Comparison of ENCODE assay signal across 9 mouse cellular contexts in genomic region chr9:114978281-114979111, GRCm38 (mm10). TPM values are rescaled to one million over a fixed set of nuclear protein-coding genes. Genes with fewer than 3 reads are reported as not detected.
DNase-seq lines count a peak whose midpoint lies in the region; ATAC-seq and TF ChIP-seq lines count a peak whose summit lies in the region.
"Had no signal": no experiment of that assay in that cellular context is flagged by ENCODE, and none has a peak within 500 bp of the region (broad histone marks: within the 10 kb centered on the region; RNA-seq: fewer than 3 reads in every experiment).

Gene Osbpl10, plus strand, starts transcription at chr9:114978569.

- peak within 1 kb of the TSS; percentile 73 for H3K27ac ChIP-seq in forebrain, embryonic 12.5 days
- peak within 1 kb of the TSS; percentile 79 for H3K27ac ChIP-seq in heart, embryonic 15.5 days
- H3K27ac ChIP-seq in liver, embryonic 12.5 days: no peak within 1 kb of the TSS
- H3K27ac ChIP-seq in neural tube, embryonic 11.5 days (ENCODE audit: low read depth, low read length): peak within 1 kb of the TSS; percentile 75

- peak; percentile 86 for ATAC-seq in forebrain, embryonic 12.5 days (ENCODE audit: low FRiP score)
- ATAC-seq in heart, embryonic 15.5 days (replicated peaks; ENCODE audit: insufficient number of reproducible peaks, insufficient read depth, low FRiP score, low read depth): peak; percentile 82
- ATAC-seq in liver, embryonic 12.5 days: peak; percentile 35; the same call in 1 of the 2 replicates
- ATAC-seq in neural tube, embryonic 11.5 days (ENCODE audit: insufficient read depth, low FRiP score, low TSS enrichment): peak; percentile 90

- H3K4me2 ChIP-seq in forebrain, embryonic 12.5 days: peak within 1 kb of the TSS; percentile 86
- H3K4me2 ChIP-seq in heart, embryonic 15.5 days: peak within 1 kb of the TSS; percentile 95
- peak within 1 kb of the TSS; percentile 75 for H3K4me2 ChIP-seq in liver, embryonic 12.5 days
- peak within 1 kb of the TSS; percentile 76 for H3K4me2 ChIP-seq in neural tube, embryonic 11.5 days (ENCODE audit: low read depth)

- no peaks in the 10 kb centered on the region for H3K9me3 ChIP-seq in forebrain, embryonic 12.5 days
- no peaks in the 10 kb centered on the region for H3K9me3 ChIP-seq in heart, embryonic 15.5 days (replicated peaks)
- H3K9me3 ChIP-seq in liver, embryonic 12.5 days (replicated peaks): no peaks in the 10 kb centered on the region
- H3K9me3 ChIP-seq in neural tube, embryonic 11.5 days (ENCODE audit: control insufficient read depth, low read length): no peaks in the 10 kb centered on the region

- peak within 1 kb of the TSS; percentile 72 for H3K9ac ChIP-seq in forebrain, embryonic 12.5 days
- peak within 1 kb of the TSS; percentile 73 for H3K9ac ChIP-seq in heart, embryonic 15.5 days
- H3K9ac ChIP-seq in liver, embryonic 12.5 days: peak within 1 kb of the TSS; percentile 37
- H3K9ac ChIP-seq in neural tube, embryonic 11.5 days (ENCODE audit: low read length): peak within 1 kb of the TSS; percentile 80

- H3K36me3 ChIP-seq in forebrain, embryonic 12.5 days (replicated peaks): no peaks in the 10 kb centered on the region
- H3K36me3 ChIP-seq in heart, embryonic 15.5 days: no peaks in the 10 kb centered on the region
- no peaks in the 10 kb centered on the region for H3K36me3 ChIP-seq in liver, embryonic 12.5 days
- H3K36me3 ChIP-seq in neural tube, embryonic 11.5 days (ENCODE audit: control insufficient read depth, insufficient read depth, low read length): no peaks in the 10 kb centered on the region
- H3K36me3 ChIP-seq: G1E had no signal

- peak; percentile 72 for DNase-seq in 3T3-L1 (ENCODE audit: low read depth, low spot score)
- DNase-seq in brain, embryonic 14.5 days (ENCODE audit: low read depth): peak; percentile 89
- peak; percentile 93 for DNase-seq in kidney, postnatal 14 days
- DNase-seq in neural tube, embryonic 11.5 days (ENCODE audit: low spot score): peak; percentile 76
- peak; percentile 66 for DNase-seq in testis, postnatal 14 days (ENCODE audit: low spot score)

- peak within 1 kb of the TSS; percentile 78 for H3K4me3 ChIP-seq in forebrain, embryonic 12.5 days (replicated peaks)
- peak within 1 kb of the TSS; percentile 68 for H3K4me3 ChIP-seq in heart, embryonic 15.5 days
- H3K4me3 ChIP-seq in liver, embryonic 12.5 days: peak within 1 kb of the TSS; percentile 57
- peak within 1 kb of the TSS; percentile 76 for H3K4me3 ChIP-seq in neural tube, embryonic 11.5 days (ENCODE audit: low read depth, low read length)

- TF ChIP-seq POLR2A in brain, embryonic 14.5 days (IDR thresholded peaks at IDR 0.05; ENCODE audit: borderline replicate concordance, extremely low read depth, insufficient read depth, insufficient read length, poor library complexity, severe bottlenecking): peak; percentile 14; the same call in 1 of the 2 replicates

- no peak for TF ChIP-seq CTCF in brain, embryonic 14.5 days (IDR thresholded peaks at IDR 0.05; ENCODE audit: borderline replicate concordance, extremely low read depth, insufficient read depth, insufficient read length)

- WGBS in forebrain, embryonic 12.5 days: under 1% methylated on average over 59 of the region's 86 CpGs
- WGBS in heart, embryonic 15.5 days: under 1% methylated on average over 69 of the region's 86 CpGs
- 1% methylated on average over 42 of the region's 86 CpGs for WGBS in liver, embryonic 12.5 days (ENCODE audit: insufficient replicate concordance)
- under 1% methylated on average over 61 of the region's 86 CpGs for WGBS in neural tube, embryonic 11.5 days

- peaks cover 41% of the 10 kb centered on the region for H3K27me3 ChIP-seq in forebrain, embryonic 12.5 days
- no peaks in the 10 kb centered on the region for H3K27me3 ChIP-seq in heart, embryonic 15.5 days
- peaks cover 52% of the 10 kb centered on the region for H3K27me3 ChIP-seq in liver, embryonic 12.5 days (replicated peaks)
- peaks cover 5% of the 10 kb centered on the region; the same call in 1 of the 2 replicates for H3K27me3 ChIP-seq in neural tube, embryonic 11.5 days (ENCODE audit: control insufficient read depth, insufficient read depth, low read length)

- H3K4me1 ChIP-seq in forebrain, embryonic 12.5 days: peaks cover 13% of the 10 kb centered on the region
- peaks cover 25% of the 10 kb centered on the region for H3K4me1 ChIP-seq in heart, embryonic 15.5 days (replicated peaks)
- peaks cover 10% of the 10 kb centered on the region for H3K4me1 ChIP-seq in liver, embryonic 12.5 days
- H3K4me1 ChIP-seq in neural tube, embryonic 11.5 days (ENCODE audit: control insufficient read depth, insufficient read depth, low read length): 0 out of 2 replicates have a peak, but pooled peaks cover 6% of the 10 kb centered on the region

RNA-seq across cellular contexts. Expression of gene Osbpl10, which starts in this region (rescaled TPM):
- polyA plus RNA-seq in brain, embryonic 14.5 days (2012; rRNA removed): 4.3 and 7.3 TPM in 2 replicates
- 1.6 TPM in 2 replicates for polyA plus RNA-seq in forebrain, embryonic 12.5 days (2016; fragmentation: Nextera tagmentation; extraction: Ambion mirVana)
- 1.3 and 4.8 TPM in 2 replicates for polyA plus RNA-seq in heart, embryonic 15.5 days (2015; fragmentation: Nextera tagmentation; extraction: Ambion mirVana)
- 0.55 and 0.63 TPM in 2 replicates for polyA plus RNA-seq in liver, embryonic 12.5 days (2016; fragmentation: Nextera tagmentation; extraction: Ambion mirVana)
- 1.4 and 1.6 TPM in 2 replicates for polyA plus RNA-seq in neural tube, embryonic 11.5 days (2014; fragmentation: Nextera tagmentation; extraction: Ambion mirVana)
- polyA plus RNA-seq: G1E had no signal

Comparison
In these comparisons a context has a peak if more than half of its experiments do, and no peak if none do; other contexts are left out.
1. Peak in ATAC-seq, H3K4me3 ChIP-seq, H3K9ac ChIP-seq and H3K4me2 ChIP-seq in liver, embryonic 12.5 days; RNA of the gene not detected or under 1 TPM.
2. ATAC-seq: peak in every context shown above with its lines; median percentile 90 in neural tube, embryonic 11.5 days; 86 in forebrain, embryonic 12.5 days; 82 in heart, embryonic 15.5 days; 35 in liver, embryonic 12.5 days.